Mouse (Mus musculus) midbrain, embryonic 16.5 days (tissue): ENCODE results near the gene Abcc8. TPM values are rescaled to one million over a fixed set of nuclear protein-coding genes. Genes with fewer than 3 reads are reported as not detected.

ENCODE experiments used
- ATAC-seq: fragments of 200-750 bp; cut with Nextera tagmentation; 2 replicates; pipeline ENCODE4 v1.8.0; 2017; ENCODE audit warnings: moderate TSS enrichment
- H3K27ac ChIP-seq: fragments of 300-500 bp; sonication (generic); 2 replicates; pipeline ENCODE4 v1.5.1; 2014; ENCODE audit warnings: mild to moderate bottlenecking, low read length, mixed read lengths
- H3K27me3 ChIP-seq: fragments of 300-500 bp; sonication (generic); 2 replicates; pipeline ENCODE4 v1.6.1; 2014; ENCODE audit warnings: low read depth, low read length, mixed read lengths; ENCODE audit not compliant: control insufficient read depth, insufficient read depth
- H3K36me3 ChIP-seq: fragments of 300-500 bp; sonication (generic); 2 replicates; pipeline ENCODE4 v1.6.1; 2014; ENCODE audit warnings: mild to moderate bottlenecking, low read length, moderate library complexity, mixed read lengths; ENCODE audit not compliant: control insufficient read depth, insufficient read depth
- H3K4me1 ChIP-seq: fragments of 300-500 bp; sonication (generic); 2 replicates; pipeline ENCODE4 v1.6.1; 2014; ENCODE audit warnings: mild to moderate bottlenecking, low read length, mixed read lengths; ENCODE audit not compliant: control insufficient read depth, insufficient read depth
- H3K4me2 ChIP-seq: fragments of 300-500 bp; sonication (generic); 2 replicates; pipeline ENCODE4 v1.6.1; 2014; ENCODE audit warnings: mild to moderate bottlenecking, low read length, mixed read lengths
- H3K4me3 ChIP-seq: fragments of 300-500 bp; sonication (generic); 2 replicates; pipeline ENCODE4 v1.5.1; 2014; ENCODE audit warnings: low read depth, mild to moderate bottlenecking, low read length, moderate library complexity, mixed read lengths
- H3K9ac ChIP-seq: fragments of 300-500 bp; sonication (generic); 2 replicates; pipeline ENCODE4 v1.6.1; 2014; ENCODE audit warnings: low read depth, low read length, mixed read lengths
- H3K9me3 ChIP-seq: fragments of 300-500 bp; sonication (generic); replicated peaks from 2 replicates; pipeline ENCODE4 v1.6.1; 2014; ENCODE audit warnings: mild to moderate bottlenecking, low read length, mixed read lengths; ENCODE audit not compliant: control insufficient read depth, poor library complexity, severe bottlenecking
- WGBS: fragments of 180-500 bp; shearing (Covaris S2); extraction: QIAGEN DNeasy Blood & Tissue Kit; methylation state at CpG from one replicate; pipeline ENCODE4 v1.1.7; 2014; 5-methylcytosine and 5-hydroxymethylcytosine counted together
- polyA plus RNA-seq: library from polyadenylated mRNA; unstranded; fragments of >200 nt; fragmentation: Nextera tagmentation; extraction: Ambion mirVana; gene quantifications from 2 replicates; pipeline ENCODE4 v1.2.1, GENCODE M21; 2015

Abcc8 gene
- polyA plus RNA-seq, 1 experiment from 2014 or later = 9.6 TPM

- no peaks in the 10 kb centered on the region for H3K9me3 ChIP-seq
- 72% methylated on average over 4 of the region's 4 CpGs for WGBS
- H3K4me1 ChIP-seq = peaks cover 10% of the 10 kb centered on the region
- peaks cover 11% of the 10 kb centered on the region for H3K27me3 ChIP-seq
- H3K4me3 ChIP-seq = no peak overlapping the region
- no peak overlapping the region for H3K27ac ChIP-seq
- H3K36me3 ChIP-seq = no peaks in the 10 kb centered on the region
- no peak overlapping the region for H3K9ac ChIP-seq
- peak overlapping the region; percentile 24; the same call in 1 of the 2 replicates for H3K4me2 ChIP-seq
- no peak for ATAC-seq
Observed at GRCm38 (mm10) chr7:46097319-46097783, 82.5 kb downstream of the Abcc8 start.

GRCm38 (mm10) chr7:46096136-46096535 is 83.7 kb downstream of the Abcc8 start:
- ATAC-seq = peak; percentile 41; the same call in 1 of the 2 replicates
- no peak overlapping the region for H3K9ac ChIP-seq
- H3K9me3 ChIP-seq = no peaks in the 10 kb centered on the region
- H3K4me1 ChIP-seq = peaks cover 10% of the 10 kb centered on the region
- no peak overlapping the region for H3K4me2 ChIP-seq
- 3% methylated on average over 4 of the region's 4 CpGs for WGBS
- no peak overlapping the region for H3K27ac ChIP-seq
- H3K36me3 ChIP-seq = no peaks in the 10 kb centered on the region
- no peak overlapping the region for H3K4me3 ChIP-seq
- peaks cover 11% of the 10 kb centered on the region for H3K27me3 ChIP-seq

GRCm38 (mm10) chr7:46092803-46093202 is 87.0 kb downstream of the Abcc8 start:
- Histone ChIP-seq H3K4me2 (no peak overlapping the region), H3K4me1 (peaks cover 3% of the 10 kb centered on the region), H3K4me3 (no peak overlapping the region), H3K27ac (no peak overlapping the region), H3K36me3 (no peaks in the 10 kb centered on the region), H3K9me3 (peaks cover 5% of the 10 kb centered on the region; the same call in 1 of the 2 replicates), H3K9ac (no peak overlapping the region), H3K27me3 (peaks cover 11% of the 10 kb centered on the region)
- no peak for ATAC-seq
- WGBS = 7% methylated on average over 8 of the region's 8 CpGs

GRCm38 (mm10) chr7:46088241-46088640 is 91.6 kb downstream of the Abcc8 start:
- Histone ChIP-seq H3K9ac (no peak overlapping the region), H3K36me3 (peaks cover 8% of the 10 kb centered on the region), H3K4me2 (no peak overlapping the region), H3K27me3 (no peaks in the 10 kb centered on the region), H3K9me3 (peaks cover 5% of the 10 kb centered on the region; the same call in 1 of the 2 replicates), H3K27ac (no peak overlapping the region), H3K4me1 (no peaks in the 10 kb centered on the region; the same call in 1 of the 2 replicates), H3K4me3 (no peak overlapping the region)
- ATAC-seq = no peak
- 93% methylated on average over 6 of the region's 6 CpGs for WGBS

- no peak for ATAC-seq
- peaks cover 5% of the 10 kb centered on the region; the same call in 1 of the 2 replicates for H3K9me3 ChIP-seq
- H3K27me3 ChIP-seq = no peaks in the 10 kb centered on the region
- H3K4me3 ChIP-seq = no peak overlapping the region
- WGBS = 90% methylated on average over 6 of the region's 6 CpGs
- no peak overlapping the region for H3K9ac ChIP-seq
- no peak overlapping the region for H3K4me2 ChIP-seq
- H3K36me3 ChIP-seq = peaks cover 18% of the 10 kb centered on the region
- H3K27ac ChIP-seq = no peak overlapping the region
- no peaks in the 10 kb centered on the region for H3K4me1 ChIP-seq
Observed at GRCm38 (mm10) chr7:46086378-46086777, 93.5 kb downstream of the Abcc8 start.

GRCm38 (mm10) chr7:46084839-46085513 is 94.9 kb downstream of the Abcc8 start:
- Histone ChIP-seq H3K4me2 (no peak overlapping the region), H3K36me3 (peaks cover 22% of the 10 kb centered on the region), H3K9me3 (peaks cover 5% of the 10 kb centered on the region; the same call in 1 of the 2 replicates), H3K27me3 (no peaks in the 10 kb centered on the region), H3K4me1 (no peaks in the 10 kb centered on the region), H3K4me3 (no peak overlapping the region), H3K27ac (no peak overlapping the region), H3K9ac (no peak overlapping the region)
- ATAC-seq = no peak
- 74% methylated on average over 16 of the region's 16 CpGs for WGBS

GRCm38 (mm10) chr7:46084024-46084423 is 95.8 kb downstream of the Abcc8 start:
- Histone ChIP-seq H3K4me2 (no peak overlapping the region), H3K9ac (no peak overlapping the region), H3K4me3 (no peak overlapping the region), H3K9me3 (peaks cover 2% of the 10 kb centered on the region; the same call in 1 of the 2 replicates), H3K27ac (no peak overlapping the region), H3K36me3 (peaks cover 27% of the 10 kb centered on the region), H3K27me3 (no peaks in the 10 kb centered on the region), H3K4me1 (no peaks in the 10 kb centered on the region)
- WGBS = 92% methylated on average over 10 of the region's 10 CpGs
- no peak for ATAC-seq

- ATAC-seq = peak; percentile 60; the same call in 1 of the 2 replicates
- no peak overlapping the region for H3K4me2 ChIP-seq
- 80% methylated on average over 12 of the region's 12 CpGs for WGBS
- H3K27ac ChIP-seq = no peak overlapping the region
- no peaks in the 10 kb centered on the region for H3K27me3 ChIP-seq
- no peak overlapping the region for H3K4me3 ChIP-seq
- no peaks in the 10 kb centered on the region for H3K4me1 ChIP-seq
- H3K36me3 ChIP-seq = peaks cover 26% of the 10 kb centered on the region
- no peaks in the 10 kb centered on the region for H3K9me3 ChIP-seq
- H3K9ac ChIP-seq = no peak overlapping the region
Observed at GRCm38 (mm10) chr7:46077675-46078074, 102.2 kb downstream of the Abcc8 start.

- no peak for ATAC-seq
- H3K4me1 ChIP-seq = no peaks in the 10 kb centered on the region
- no peaks in the 10 kb centered on the region for H3K9me3 ChIP-seq
- H3K4me3 ChIP-seq = no peak overlapping the region
- no peak overlapping the region for H3K4me2 ChIP-seq
- peaks cover 31% of the 10 kb centered on the region for H3K36me3 ChIP-seq
- no peak overlapping the region for H3K9ac ChIP-seq
- no peaks in the 10 kb centered on the region for H3K27me3 ChIP-seq
- no peak overlapping the region for H3K27ac ChIP-seq
- WGBS = 90% methylated on average over 7 of the region's 7 CpGs
Observed at GRCm38 (mm10) chr7:46076844-46077243, 103.0 kb downstream of the Abcc8 start.
